Mouse (Mus musculus): Measurements from ENCODE around the gene Ssh1. TPM values are rescaled to one million over a fixed set of nuclear protein-coding genes. Genes with fewer than 3 reads are reported as not detected.
A peak's percentile ranks its signal among the peaks of the same experiment; 100 is the strongest.

Ssh1 gene
- polyA plus RNA-seq, 1 experiment from 2014 or later, result 19.0 TPM

DNA sequence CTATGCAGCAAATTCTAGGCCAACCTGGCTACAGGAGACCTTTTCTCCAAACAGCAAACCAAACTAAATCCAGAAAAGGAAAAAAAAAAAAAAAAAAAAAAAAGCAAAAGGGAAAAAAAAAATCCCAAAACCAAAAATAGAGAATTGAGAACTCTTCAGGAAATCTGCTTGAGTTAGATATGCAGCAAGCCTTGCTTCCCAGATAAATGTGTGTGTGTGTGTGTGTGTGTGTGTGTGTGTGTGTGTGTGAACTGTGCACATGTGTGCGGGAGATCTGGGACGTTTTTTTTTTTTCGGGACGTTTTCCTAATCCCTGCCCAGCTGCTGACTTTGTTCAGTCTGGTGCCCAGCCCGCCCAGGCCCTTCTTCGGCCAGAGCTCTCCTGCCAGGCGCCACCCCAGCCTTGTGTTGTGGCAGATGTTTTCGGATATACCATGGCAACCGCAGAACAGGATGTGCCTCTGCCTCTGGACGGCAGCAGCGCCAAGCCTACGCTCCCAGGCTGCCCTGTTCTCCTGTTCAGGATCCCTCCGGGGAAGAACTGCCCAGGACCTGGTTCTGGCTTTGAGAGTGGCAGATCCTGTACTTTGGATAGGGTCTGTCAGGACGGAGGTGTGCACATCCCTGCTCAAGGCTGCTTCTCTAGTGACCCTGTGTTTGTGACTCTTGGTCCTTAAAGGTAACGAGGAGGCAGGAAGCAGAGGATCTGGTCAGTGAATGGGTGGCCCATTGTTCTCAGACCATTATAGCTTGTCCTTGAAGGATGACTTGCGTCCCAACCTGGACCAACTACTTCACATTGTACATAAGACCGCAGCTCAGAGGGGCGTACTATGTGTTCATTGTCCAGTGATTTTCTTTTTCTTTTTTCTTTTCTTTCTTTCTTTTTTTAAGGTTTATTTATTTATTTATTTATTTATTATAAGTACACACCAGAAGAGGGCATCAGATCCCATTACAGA lies 62.8 kb downstream of the Ssh1 start:
- 23% methylated on average over 18 of the region's 18 CpGs for WGBS
- Histone ChIP-seq H3K36me3 (no peaks in the 10 kb centered on the region), H3K9ac (peak overlapping the region; percentile 57), H3K9me3 (replicated peaks) (peaks cover 13% of the 10 kb centered on the region), H3K4me2 (peak overlapping the region; percentile 51), H3K27ac (ENCODE audit: poor library complexity, severe bottlenecking) (peak overlapping the region; percentile 93), H3K4me3 (peak overlapping the region; percentile 8; the same call in 1 of the 2 replicates), H3K27me3 (replicated peaks) (no peaks in the 10 kb centered on the region), H3K4me1 (replicated peaks) (peaks cover 31% of the 10 kb centered on the region)
- peak; percentile 67 for ATAC-seq (ENCODE audit: insufficient number of reproducible peaks, low FRiP score)

DNA sequence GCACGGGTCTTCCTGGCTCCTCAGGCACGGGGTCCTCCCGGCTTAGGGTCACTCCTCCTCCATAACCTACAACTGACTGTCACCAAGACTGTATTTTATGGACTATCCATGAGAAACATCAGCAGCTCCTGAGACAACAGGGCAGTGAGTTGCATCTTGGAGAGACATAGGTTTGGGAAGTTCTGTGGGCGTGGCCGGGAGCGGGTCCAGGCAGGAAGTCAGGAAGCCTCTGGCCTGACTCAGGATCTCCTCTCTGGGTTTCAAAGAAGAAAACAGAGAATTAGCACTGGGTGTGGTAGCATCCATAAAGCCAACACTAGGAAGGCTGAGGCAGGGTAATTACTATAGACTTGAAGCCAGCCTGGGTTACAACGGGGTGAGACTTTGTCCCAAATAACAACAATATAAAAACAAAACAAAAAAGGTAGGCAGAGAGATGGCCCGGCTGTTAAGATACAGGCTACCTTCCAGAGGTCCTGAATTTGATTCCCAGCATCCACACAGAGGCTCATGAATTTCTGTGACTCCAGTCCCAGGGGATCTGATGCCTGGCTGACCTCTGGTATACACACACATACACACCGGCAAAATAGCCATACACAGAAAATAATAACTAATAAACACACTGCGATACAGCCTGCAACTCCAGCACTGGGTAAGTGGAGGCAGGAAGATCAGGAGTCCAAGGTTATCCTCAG lies 63.6 kb downstream of the Ssh1 start:
- H3K9ac ChIP-seq, result no peak overlapping the region
- peak overlapping the region; percentile 15; the same call in 1 of the 2 replicates for H3K4me2 ChIP-seq
- ATAC-seq (ENCODE audit: insufficient number of reproducible peaks, low FRiP score), result 0 out of 2 replicates have a peak, but pooled peaks have one; percentile 16

DNA sequence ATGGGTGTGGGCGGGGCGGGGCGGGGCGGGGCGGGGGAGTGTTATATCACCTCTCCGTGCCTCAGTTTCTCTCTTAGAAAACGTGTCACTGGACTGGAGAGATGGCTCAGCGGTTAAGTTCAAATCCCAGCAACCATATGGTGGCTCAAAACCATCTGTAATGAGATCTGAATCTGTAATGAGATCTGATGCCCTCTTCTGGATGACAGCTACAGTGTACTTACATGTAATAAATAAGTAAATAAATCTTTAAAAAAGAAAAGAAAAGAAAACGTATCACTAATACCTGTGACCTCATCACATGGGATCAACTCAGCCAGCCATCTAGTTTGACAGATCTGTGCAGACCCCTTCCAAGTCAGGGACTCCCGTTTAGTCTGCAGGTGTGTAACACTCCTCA lies 64.2 kb downstream of the Ssh1 start:
- H3K4me2 ChIP-seq, result 0 out of 2 replicates have a peak overlapping the region, but pooled peaks have one; percentile 15
- H3K4me1 ChIP-seq (replicated peaks), result peaks cover 33% of the 10 kb centered on the region
- no peak overlapping the region for H3K9ac ChIP-seq
- ATAC-seq (ENCODE audit: insufficient number of reproducible peaks, low FRiP score), result no peak
- H3K9me3 ChIP-seq (replicated peaks), result peaks cover 13% of the 10 kb centered on the region
- 55% methylated on average over 10 of the region's 10 CpGs for WGBS
- H3K4me3 ChIP-seq, result no peak overlapping the region
- peak overlapping the region; percentile 93; the same call in 1 of the 2 replicates for H3K27ac ChIP-seq (ENCODE audit: poor library complexity, severe bottlenecking)
- H3K27me3 ChIP-seq (replicated peaks), result no peaks in the 10 kb centered on the region
- no peaks in the 10 kb centered on the region for H3K36me3 ChIP-seq

More for the DNA sequence above, 63.6 kb downstream of the Ssh1 start:
- Histone ChIP-seq H3K4me1 (replicated peaks) (peaks cover 37% of the 10 kb centered on the region), H3K4me3 (no peak overlapping the region), H3K36me3 (no peaks in the 10 kb centered on the region), H3K9me3 (replicated peaks) (peaks cover 13% of the 10 kb centered on the region), H3K27ac (ENCODE audit: poor library complexity, severe bottlenecking) (peak overlapping the region; percentile 93), H3K27me3 (replicated peaks) (no peaks in the 10 kb centered on the region)
- 42% methylated on average over 10 of the region's 10 CpGs for WGBS

DNA sequence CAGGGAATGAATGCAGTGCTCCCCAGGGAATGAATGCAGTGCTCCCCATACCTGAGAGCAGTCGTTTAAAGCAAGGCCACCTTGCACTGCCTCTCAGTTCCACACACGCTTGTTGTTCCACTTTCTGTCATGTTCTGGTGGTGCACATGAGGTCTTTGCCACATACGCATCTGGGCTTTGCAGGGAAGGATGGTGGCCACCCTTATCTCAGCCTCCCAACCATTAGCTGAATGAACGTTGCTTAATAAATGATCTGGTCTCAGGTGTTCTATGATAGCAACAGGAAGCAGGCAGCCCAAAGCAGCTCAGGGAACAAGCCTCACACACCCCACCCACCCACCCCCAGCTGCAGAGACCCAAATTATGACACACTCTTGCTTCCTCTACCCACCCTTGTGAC lies 69.1 kb downstream of the Ssh1 start:
- Histone ChIP-seq H3K27ac (ENCODE audit: poor library complexity, severe bottlenecking) (no peak overlapping the region), H3K4me1 (replicated peaks) (peaks cover 17% of the 10 kb centered on the region), H3K4me3 (no peak overlapping the region), H3K9ac (no peak overlapping the region), H3K4me2 (no peak overlapping the region), H3K27me3 (replicated peaks) (no peaks in the 10 kb centered on the region), H3K36me3 (no peaks in the 10 kb centered on the region), H3K9me3 (replicated peaks) (peaks cover 13% of the 10 kb centered on the region)
- 74% methylated on average over 4 of the region's 4 CpGs for WGBS
- ATAC-seq (ENCODE audit: insufficient number of reproducible peaks, low FRiP score), result no peak

DNA sequence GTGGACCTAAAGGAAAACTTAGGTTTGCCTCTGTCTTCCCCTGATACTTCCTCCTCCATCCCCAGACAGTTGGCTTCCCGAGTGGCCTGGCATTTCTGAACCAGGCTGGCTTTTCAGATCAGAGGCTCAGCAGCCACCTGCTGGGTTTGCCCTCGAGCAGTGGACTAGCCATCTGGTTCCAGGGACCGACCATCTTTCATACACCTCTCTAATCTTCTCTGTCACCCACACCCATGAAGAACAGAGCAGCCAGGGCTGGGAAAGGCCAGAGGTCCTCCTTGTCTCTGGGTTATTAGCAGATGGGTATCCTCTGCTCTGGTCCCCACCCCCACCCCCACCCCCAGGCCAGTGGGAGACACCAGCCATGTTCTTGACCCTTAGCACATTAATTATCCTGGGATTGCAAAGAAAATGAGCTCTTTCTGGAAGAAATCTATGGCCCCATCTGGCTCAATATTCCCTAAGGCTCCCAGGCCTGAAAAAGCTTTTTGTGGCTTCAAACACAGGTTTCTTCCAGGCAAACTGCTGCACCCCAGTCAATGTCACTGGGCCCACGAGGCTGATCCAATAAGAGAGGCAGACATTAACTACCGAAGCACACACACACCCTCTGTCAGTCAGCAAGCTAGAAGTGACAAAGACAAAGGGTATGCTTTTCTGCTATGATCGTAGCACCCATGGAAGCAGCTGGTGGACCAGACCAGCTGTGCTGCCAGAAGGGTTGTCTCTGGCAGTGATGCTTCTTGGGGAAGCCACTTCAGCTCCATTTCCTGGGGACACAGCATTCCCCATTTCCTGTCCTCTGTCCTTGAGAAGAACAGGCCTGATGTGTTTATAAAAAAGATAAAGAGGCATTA lies 72.2 kb downstream of the Ssh1 start:
- Histone ChIP-seq H3K4me1 (replicated peaks) (peaks cover 28% of the 10 kb centered on the region), H3K9ac (no peak overlapping the region), H3K4me2 (no peak overlapping the region), H3K27me3 (replicated peaks) (no peaks in the 10 kb centered on the region), H3K36me3 (no peaks in the 10 kb centered on the region), H3K9me3 (replicated peaks) (no peaks in the 10 kb centered on the region), H3K27ac (ENCODE audit: poor library complexity, severe bottlenecking) (no peak overlapping the region), H3K4me3 (no peak overlapping the region)
- ATAC-seq (ENCODE audit: insufficient number of reproducible peaks, low FRiP score), result no peak
- WGBS, result 43% methylated on average over 6 of the region's 6 CpGs

DNA sequence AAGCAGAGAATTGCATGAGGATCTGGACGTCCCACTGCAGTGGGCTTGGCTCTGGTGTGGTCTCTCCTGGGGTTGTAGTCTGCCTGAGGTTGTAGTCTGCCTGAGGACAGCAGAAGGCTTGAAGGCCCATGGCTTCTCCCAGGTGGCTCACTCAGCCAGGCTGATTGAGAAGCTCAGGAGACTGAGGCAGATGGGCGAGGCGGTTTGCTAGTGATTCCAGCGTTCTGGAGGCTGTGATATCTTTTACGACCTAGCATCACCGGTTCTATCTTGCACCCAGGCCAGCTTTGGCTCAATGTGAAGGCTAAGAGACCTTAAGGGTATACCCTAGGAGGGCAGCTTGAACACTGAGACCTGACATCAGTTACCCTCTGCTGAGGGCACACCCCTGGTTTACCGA lies 74.6 kb downstream of the Ssh1 start:
- no peaks in the 10 kb centered on the region for H3K9me3 ChIP-seq (replicated peaks)
- peaks cover 27% of the 10 kb centered on the region for H3K4me1 ChIP-seq (replicated peaks)
- H3K4me2 ChIP-seq, result no peak overlapping the region
- no peaks in the 10 kb centered on the region for H3K27me3 ChIP-seq (replicated peaks)
- peak overlapping the region; percentile 42; the same call in 1 of the 2 replicates for H3K27ac ChIP-seq (ENCODE audit: poor library complexity, severe bottlenecking)
- no peak overlapping the region for H3K4me3 ChIP-seq
- no peak for ATAC-seq (ENCODE audit: insufficient number of reproducible peaks, low FRiP score)
- WGBS, result 56% methylated on average over 7 of the region's 7 CpGs
- no peaks in the 10 kb centered on the region for H3K36me3 ChIP-seq
- no peak overlapping the region for H3K9ac ChIP-seq

- Histone ChIP-seq H3K36me3 (no peaks in the 10 kb centered on the region), H3K4me3 (no peak overlapping the region), H3K9me3 (replicated peaks) (no peaks in the 10 kb centered on the region), H3K4me1 (replicated peaks) (peaks cover 29% of the 10 kb centered on the region), H3K27ac (ENCODE audit: poor library complexity, severe bottlenecking) (peak overlapping the region; percentile 42), H3K27me3 (replicated peaks) (no peaks in the 10 kb centered on the region), H3K9ac (no peak overlapping the region), H3K4me2 (no peak overlapping the region)
- peak; percentile 51; the same call in 1 of the 2 replicates for ATAC-seq (ENCODE audit: insufficient number of reproducible peaks, low FRiP score)
- 57% methylated on average over 9 of the region's 9 CpGs for WGBS
Measured at GRCm38 (mm10) chr5:113918654-113919053, 75.0 kb downstream of the Ssh1 start.

GRCm38 (mm10) chr5:113910705-113911104 lies 83.0 kb downstream of the Ssh1 start:
- H3K36me3 ChIP-seq, result no peaks in the 10 kb centered on the region
- no peaks in the 10 kb centered on the region for H3K9me3 ChIP-seq (replicated peaks)
- H3K4me3 ChIP-seq, result no peak overlapping the region
- no peak overlapping the region for H3K9ac ChIP-seq
- H3K4me1 ChIP-seq (replicated peaks), result peaks cover 44% of the 10 kb centered on the region
- WGBS, result 78% methylated on average over 6 of the region's 6 CpGs
- ATAC-seq (ENCODE audit: insufficient number of reproducible peaks, low FRiP score), result no peak
- no peaks in the 10 kb centered on the region for H3K27me3 ChIP-seq (replicated peaks)
- no peak overlapping the region for H3K4me2 ChIP-seq
- no peak overlapping the region; the same call in 1 of the 2 replicates for H3K27ac ChIP-seq (ENCODE audit: poor library complexity, severe bottlenecking)

- H3K4me2 ChIP-seq, result peak overlapping the region; percentile 41
- peak overlapping the region; percentile 98 for H3K27ac ChIP-seq (ENCODE audit: poor library complexity, severe bottlenecking)
- peaks cover 49% of the 10 kb centered on the region for H3K4me1 ChIP-seq (replicated peaks)
- 26% methylated on average over 10 of the region's 10 CpGs for WGBS
- no peaks in the 10 kb centered on the region for H3K36me3 ChIP-seq
- no peaks in the 10 kb centered on the region for H3K9me3 ChIP-seq (replicated peaks)
- H3K27me3 ChIP-seq (replicated peaks), result no peaks in the 10 kb centered on the region
- H3K9ac ChIP-seq, result peak overlapping the region; percentile 43; the same call in 1 of the 2 replicates
- 0 out of 2 replicates have a peak overlapping the region, but pooled peaks have one; percentile 2 for H3K4me3 ChIP-seq
- no peak for ATAC-seq (ENCODE audit: insufficient number of reproducible peaks, low FRiP score)
Measured at GRCm38 (mm10) chr5:113910065-113910701, 83.5 kb downstream of the Ssh1 start.
